Mouse (Mus musculus) adrenal gland, adult 8-10 months (tissue): ENCODE data around the gene Gtsf1. TPM values are rescaled to one million over a fixed set of nuclear protein-coding genes. Genes with fewer than 3 reads are reported as not detected.
"Not testable (repeated sequence)": the region's sequence is repeated elsewhere in the genome, so short reads cannot be mapped to it uniquely, and the experiment has no call there.

Source experiments
- DNase-seq: peaks from one replicate; pipeline ENCODE4 v3.0.0; 2022
- total RNA-seq, 4 experiments: library from RNA; stranded (reverse); gene quantifications; 2 replicates each; pipeline ENCODE4 v1.2.4; 2022

Gtsf1 gene
- total RNA-seq = not detected

DNA sequence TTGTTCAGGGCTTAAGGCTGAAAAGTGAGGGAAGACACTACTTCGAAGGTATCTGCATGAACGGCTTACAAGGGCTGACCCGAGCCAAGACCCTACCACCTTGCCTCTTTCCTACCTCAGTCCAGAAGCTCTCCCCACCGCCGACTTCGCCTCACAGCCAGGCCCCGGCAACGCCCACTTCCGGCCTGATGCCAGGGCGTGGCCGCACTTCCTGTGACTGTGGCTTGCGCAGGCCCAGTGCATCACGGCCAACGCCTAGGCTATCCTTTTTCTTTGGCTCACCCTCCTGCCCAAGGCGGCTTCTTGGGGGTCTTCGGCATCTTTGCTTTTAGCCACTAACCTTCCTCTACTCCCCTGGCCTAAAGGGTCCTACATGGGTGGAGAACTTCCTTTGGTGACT is at the start of gene Gtsf1:
Gene Gtsf1, minus strand, starts transcription at position 230 of the 400 bp plus-strand sequence.
- no peak for DNase-seq

DNA sequence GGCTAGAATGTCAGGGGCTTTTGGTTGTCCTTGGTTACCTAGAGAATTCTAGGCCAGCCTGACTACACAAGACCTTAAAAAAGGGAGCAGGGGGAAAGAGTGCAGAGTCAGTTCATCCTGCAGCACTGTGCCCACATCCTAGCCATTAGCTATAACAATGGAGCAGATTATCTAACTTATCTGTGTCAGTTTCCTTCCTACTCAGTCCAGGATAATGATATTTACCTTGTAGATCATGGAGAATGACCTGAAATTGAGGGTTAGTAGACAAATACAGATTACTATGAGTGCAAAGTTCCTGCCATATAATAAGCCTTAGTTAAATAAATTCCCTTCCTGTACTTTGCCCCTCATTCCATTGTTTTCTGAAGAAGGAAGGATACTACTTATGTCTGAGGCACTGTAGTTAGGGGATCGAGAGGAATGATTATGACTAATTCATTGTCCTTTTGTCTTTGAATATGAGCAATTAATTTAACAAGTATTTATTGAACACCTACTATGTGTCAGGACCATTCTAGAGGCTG is 48.9 kb upstream of the Gtsf1 start:
- no peak for DNase-seq

DNA sequence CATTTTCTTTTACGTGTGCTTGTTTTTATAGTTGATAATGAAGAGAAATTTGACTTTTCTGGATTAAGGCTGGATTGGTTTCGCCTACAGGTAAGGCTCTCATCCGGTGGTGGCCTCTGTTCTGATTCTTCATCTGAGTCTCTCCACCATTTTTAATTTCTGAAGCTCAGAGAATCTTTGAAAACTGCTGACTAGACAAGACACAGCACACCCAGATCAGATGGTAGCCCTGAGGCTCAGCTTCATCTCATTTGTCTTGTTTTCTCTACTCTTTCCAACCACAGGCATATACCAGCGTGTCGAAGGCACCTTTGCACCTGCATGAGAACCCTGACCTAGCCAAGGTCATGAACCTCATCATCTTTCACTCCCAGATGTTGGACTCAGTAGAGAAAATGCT is 43.5 kb upstream of the Gtsf1 start:
- DNase-seq = no peak

GRCm38 (mm10) chr15:103473182-103473581 is 42.9 kb upstream of the Gtsf1 start:
- no peak for DNase-seq

- no peak for DNase-seq
Measured at GRCm38 (mm10) chr15:103472265-103472664, 42.0 kb upstream of the Gtsf1 start.

DNA sequence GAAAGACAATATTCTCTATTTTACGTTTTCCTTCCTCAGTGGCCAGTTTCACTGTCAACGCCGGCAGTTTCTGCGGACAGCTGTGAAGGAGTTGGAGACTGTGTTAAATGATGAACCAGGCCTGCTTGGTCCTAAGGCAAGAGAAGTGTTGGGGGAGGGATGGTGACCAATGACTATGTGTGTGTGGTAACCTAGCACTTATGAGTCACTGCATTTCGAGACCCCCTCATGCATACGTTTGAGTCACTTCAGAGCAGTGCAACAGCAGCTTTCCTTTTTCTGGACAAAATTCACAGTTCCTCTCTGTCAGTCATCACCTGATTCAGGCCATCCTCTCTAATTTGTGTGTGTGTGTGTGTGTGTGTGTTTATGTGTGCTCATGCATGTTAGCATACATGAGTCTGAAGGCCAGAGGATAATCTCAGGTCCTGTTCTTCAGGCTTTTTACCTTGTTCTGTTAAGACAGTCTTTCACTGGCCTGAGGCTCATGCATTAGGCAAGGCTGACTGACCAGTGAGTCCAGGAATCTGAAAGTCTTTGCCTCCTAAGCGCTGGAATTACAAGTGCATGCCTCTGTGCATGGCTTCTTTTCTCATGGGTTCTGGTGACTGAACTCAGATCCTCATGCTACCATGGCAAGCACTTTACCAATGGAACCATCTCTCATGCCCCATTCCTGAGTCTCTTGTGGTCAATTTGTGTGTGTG is 41.4 kb upstream of the Gtsf1 start:
- no peak for DNase-seq

DNA sequence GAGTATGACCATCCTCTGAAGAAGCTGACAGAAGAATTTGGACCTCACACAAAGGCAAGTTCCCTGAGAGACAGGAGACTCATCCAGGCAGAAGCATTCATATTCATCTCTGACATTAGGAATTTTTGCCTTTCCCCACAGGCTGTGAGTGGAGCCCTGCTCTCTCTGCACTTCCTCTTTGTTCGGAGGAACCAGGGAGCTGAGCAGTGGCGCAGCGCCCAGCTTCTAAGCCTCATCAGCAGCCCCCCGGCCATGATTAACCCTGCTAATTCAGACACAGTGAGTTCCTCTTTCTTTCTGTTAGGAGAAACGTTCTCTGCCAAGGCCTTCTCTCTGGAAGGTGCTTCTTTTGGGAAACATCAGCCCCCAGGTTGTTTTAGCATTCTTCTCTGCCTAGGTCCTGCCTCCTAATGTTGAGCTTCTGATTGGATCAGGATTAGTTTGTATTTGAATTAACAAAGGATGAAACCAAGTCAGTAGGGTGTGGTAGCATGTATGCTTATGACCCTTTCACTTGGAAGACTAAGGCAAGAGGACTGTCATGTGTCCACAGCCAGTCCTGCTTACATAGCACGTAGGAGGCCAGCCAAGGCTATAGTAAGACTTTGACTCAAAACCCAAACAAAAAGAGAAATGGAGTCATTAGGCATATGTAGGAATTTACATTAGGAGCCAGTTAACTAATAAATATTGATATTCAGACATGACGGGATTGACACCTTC is 32.4 kb upstream of the Gtsf1 start:
- no peak for DNase-seq

- DNase-seq = no peak
Measured at GRCm38 (mm10) chr15:103454449-103454848, 24.2 kb upstream of the Gtsf1 start.

GRCm38 (mm10) chr15:103453551-103454218 is 23.4 kb upstream of the Gtsf1 start, which contains the start of gene Nckap1l:
Gene Nckap1l, plus strand, starts transcription at chr15:103453794.
- peak; percentile 12 for DNase-seq

DNA sequence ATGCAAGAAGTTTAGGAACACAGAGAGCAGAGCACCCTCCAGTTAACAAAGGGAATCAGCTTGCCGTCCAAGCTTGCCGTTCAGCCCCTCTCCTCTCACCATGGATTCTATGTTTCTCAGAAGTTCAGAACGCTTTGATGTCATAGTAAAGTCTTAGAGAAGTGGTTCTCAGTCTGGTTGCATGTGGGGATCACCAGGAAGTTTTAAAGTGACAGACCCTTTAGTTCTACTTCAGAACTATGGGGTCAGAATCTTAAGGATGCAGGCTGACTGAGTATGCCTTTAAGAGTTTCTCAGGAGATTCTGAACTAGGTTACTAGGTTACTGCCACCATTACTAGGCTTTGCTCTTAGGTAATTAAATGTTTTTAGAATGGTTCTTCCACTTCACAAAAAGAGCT is 18.1 kb upstream of the Gtsf1 start, which contains the start of gene Gtsf2:
Gene Gtsf2, minus strand, starts transcription at position 101 of the 400 bp plus-strand sequence.
- no peak for DNase-seq

- DNase-seq = not testable (repeated sequence)
Measured at GRCm38 (mm10) chr15:103445966-103446365, 15.7 kb upstream of the Gtsf1 start.

DNA sequence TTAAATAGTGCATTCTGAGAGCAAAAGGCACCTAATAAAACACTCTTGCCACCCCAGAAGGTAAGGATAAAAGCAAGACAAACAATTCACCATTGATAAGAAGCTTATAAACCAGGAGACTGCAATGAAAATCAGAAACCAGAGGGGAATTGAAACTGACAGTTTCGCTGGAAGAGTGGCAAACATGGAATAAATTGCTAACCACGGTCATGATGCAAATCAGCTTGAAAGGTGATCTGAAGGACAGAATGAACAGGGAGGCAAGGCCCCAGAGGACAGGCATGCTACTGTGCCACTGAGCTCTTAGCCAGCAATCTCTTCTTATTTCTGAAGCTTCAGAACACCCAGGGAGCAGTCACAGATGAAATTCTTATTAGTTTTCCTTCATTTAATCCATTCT is 3.3 kb downstream of the Gtsf1 start:
- DNase-seq = no peak

DNA sequence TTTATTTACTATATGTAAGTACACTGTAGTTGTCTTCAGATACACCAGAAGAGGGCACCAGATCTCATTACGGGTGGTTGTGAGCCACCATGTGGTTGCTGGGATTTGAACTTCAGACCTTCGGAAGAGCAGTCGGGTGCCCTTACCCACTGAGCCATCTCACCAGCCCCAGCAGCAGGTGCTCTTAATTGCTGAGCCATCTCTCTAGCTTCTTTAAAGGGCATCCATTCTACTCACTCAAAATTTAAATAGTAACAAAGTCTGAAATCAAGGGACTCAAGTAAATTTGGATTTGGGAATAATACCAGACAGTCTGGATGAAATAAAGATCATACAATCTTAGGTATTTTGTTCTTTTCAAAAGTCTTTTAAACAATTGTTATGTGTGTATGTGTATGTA is 24.7 kb downstream of the Gtsf1 start:
- DNase-seq = not testable (repeated sequence)

GRCm38 (mm10) chr15:103401361-103401760 is 28.9 kb downstream of the Gtsf1 start:
- no peak for DNase-seq

DNA sequence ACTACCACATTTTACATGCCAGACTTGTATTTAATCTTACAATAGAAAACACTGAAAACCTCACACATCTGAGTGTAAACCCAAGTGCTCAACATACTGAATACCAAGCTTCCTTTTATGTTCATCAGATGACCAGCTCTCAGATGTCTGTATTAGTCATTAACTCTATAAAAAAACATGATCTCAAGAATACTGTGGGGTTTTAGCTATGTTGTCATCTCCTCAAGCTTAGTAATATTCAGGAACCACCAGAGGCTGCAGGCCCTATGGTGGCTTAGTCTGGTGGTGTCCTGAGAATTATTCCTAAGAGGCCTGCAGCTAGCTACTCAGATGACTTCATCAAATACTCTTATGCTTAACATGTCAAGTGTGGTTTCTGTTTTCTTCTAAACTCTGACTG is 36.7 kb downstream of the Gtsf1 start:
- DNase-seq = no peak

GRCm38 (mm10) chr15:103388556-103389145 is 41.6 kb downstream of the Gtsf1 start:
- DNase-seq = no peak

GRCm38 (mm10) chr15:103383771-103384488 is 46.3 kb downstream of the Gtsf1 start:
- DNase-seq = no peak

DNA sequence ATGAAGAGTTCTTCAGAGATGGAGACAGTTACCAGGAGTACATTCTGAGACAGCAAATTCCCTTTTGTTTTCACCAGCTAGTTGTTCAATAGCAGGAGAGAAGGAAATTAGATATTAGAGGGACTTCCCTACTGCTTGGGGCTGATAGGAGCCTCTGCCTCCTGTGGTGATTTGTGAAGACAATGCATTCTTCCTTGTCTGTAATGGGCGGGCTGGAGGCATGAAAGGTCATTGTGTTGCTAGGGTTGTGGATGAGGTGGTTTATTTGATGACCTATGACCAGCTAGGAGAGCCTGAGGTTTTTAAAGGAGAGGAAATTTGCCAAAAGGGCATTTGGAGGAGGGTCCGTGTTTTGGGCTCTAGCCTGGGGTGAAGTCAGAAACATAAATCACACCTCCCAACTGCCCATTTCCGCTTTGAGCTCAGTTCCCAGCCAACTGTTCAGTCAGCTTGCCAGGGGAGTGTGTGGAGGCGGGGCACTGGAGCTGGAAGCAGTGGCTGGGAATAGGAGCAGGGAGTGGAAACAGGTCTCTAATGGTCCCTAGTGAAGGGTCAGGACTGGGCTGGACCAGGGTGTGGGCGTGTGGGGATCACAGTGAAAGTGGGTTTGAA is 47.4 kb downstream of the Gtsf1 start:
- DNase-seq = peak; percentile 65

DNA sequence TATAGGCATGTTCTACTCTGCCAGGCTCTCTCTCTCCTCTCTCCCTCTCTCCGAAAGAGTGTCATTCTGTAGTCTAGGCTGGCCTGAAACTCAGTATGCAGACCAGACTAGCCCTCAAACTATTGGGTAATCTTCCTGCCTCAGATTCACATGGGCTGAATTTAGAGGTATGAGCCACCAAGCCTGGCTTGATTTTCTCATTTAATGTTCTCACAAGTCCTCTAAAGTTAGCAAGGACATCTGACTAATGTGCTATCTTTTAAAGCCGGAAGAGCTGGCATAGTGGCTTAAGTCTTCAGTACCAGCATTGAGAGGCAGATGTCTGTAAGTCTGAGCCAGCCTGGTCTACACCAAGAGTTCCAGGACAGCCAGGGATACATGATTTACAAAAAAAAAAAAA is 48.2 kb downstream of the Gtsf1 start:
- no peak for DNase-seq

DNA sequence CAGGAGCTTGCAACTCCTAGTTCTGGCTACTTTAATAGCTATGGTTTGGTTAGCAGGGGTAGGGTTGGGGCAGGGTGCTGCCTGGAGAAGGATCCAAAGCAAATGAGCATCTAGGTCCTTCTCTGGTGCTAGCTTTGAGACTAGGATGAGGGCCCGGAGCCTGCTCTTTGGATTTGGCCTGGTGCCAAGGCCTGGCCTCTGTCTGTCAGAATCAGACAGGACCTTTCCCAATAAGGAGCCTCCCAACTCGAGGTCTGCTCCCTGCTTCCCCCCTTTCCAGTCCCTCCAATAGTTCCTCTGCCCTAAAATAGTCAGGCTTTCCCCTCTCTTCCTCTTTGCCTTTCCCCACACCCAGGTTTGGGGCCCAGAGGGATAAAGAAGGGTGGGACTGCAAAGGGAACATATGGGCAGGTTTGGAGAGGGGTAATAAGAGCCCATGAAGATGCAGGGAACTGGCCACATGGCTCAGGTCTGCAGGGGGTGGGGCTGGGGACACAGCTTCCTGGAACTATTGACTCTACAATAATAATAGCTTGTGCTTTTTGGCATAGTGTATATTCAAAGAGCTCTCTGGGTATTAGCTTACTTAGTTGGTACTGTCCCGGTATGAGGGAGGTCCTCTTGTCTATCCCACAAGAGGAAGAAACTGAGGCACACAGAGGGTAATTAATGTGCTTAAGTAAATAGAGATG is 51.5 kb downstream of the Gtsf1 start:
- no peak for DNase-seq
